Mouse (Mus musculus): Measurements from ENCODE around the gene Wwp2.

DNA sequence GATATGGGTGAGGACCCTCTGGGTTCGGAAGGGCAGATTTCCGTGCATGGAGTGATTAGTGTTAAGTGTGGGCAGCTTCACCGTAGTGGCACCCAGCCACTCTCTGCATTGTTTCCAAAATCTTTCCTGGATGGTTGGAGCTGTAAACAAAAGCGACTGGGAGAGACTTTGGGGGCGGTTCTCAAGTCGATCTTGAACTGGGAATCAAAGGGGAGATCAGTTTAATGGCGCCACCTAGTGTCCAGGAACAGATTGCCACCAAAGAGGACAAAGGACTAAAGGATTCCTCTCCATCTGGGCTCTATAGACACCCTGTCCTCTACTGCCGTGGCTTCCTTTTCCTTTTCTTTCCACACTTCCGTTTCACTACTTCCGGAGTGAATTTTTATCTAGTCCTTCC, 140.5 kb downstream of the Wwp2 start:
- TF ChIP-seq CTCF (IDR thresholded peaks at IDR 0.05; ENCODE audit: extremely low read depth, insufficient read depth, insufficient read length, insufficient replicate concordance) (peak; percentile 63; the same call in 1 of the 2 replicates), POLR2A (IDR thresholded peaks at IDR 0.05; ENCODE audit: low read depth, low read length) (no peak)

All from spleen, adult 2 months (tissue).